Mouse (Mus musculus): ENCODE results near the gene Smo. TPM values are rescaled to one million over a fixed set of nuclear protein-coding genes. Genes with fewer than 3 reads are reported as not detected.

Smo gene
- polyA plus RNA-seq (2014; fragmentation: Illumina TruSeq; extraction: RNeasy Lipid Tissue Mini Kit (QIAGEN cat#74804); ENCODE audit: low read depth, low replicate concordance), result 17.9 TPM

GRCm38 (mm10) chr6:29735336-29735688 is at the start of gene Smo:
Gene Smo, plus strand, starts transcription at chr6:29735503.

GRCm38 (mm10) chr6:29693953-29694352 is 41.4 kb upstream of the Smo start, which contains the start of gene Tspan33:
Gene Tspan33, plus strand, starts transcription at chr6:29694222.

GRCm38 (mm10) chr6:29767813-29768660 is 32.7 kb downstream of the Smo start, which contains the start of gene Ahcyl2:
Gene Ahcyl2, plus strand, starts transcription at chr6:29768011.

Other genes starting within 250 kb of the Smo start
- gene Kcp, start 227.6 kb upstream of the Smo start, polyA plus RNA-seq (2014; fragmentation: Illumina TruSeq; extraction: RNeasy Lipid Tissue Mini Kit (QIAGEN cat#74804); ENCODE audit: low read depth, low replicate concordance), result not detected
- gene Irf5, start 208.9 kb upstream of the Smo start, polyA plus RNA-seq (2014; fragmentation: Illumina TruSeq; extraction: RNeasy Lipid Tissue Mini Kit (QIAGEN cat#74804); ENCODE audit: low read depth, low replicate concordance), result 0.93 TPM
- 66.2 TPM for gene Tnpo3, start 125.6 kb upstream of the Smo start, polyA plus RNA-seq (2014; fragmentation: Illumina TruSeq; extraction: RNeasy Lipid Tissue Mini Kit (QIAGEN cat#74804); ENCODE audit: low read depth, low replicate concordance)
- 0.29 TPM for gene Tspan33, start 41.3 kb upstream of the Smo start, polyA plus RNA-seq (2014; fragmentation: Illumina TruSeq; extraction: RNeasy Lipid Tissue Mini Kit (QIAGEN cat#74804); ENCODE audit: low read depth, low replicate concordance)
- gene Ahcyl2, start 32.5 kb downstream of the Smo start, polyA plus RNA-seq (2014; fragmentation: Illumina TruSeq; extraction: RNeasy Lipid Tissue Mini Kit (QIAGEN cat#74804); ENCODE audit: low read depth, low replicate concordance), result 305 TPM
- gene Strip2, start 181.5 kb downstream of the Smo start, polyA plus RNA-seq (2014; fragmentation: Illumina TruSeq; extraction: RNeasy Lipid Tissue Mini Kit (QIAGEN cat#74804); ENCODE audit: low read depth, low replicate concordance), result 2.8 TPM

All from adrenal gland, adult 10 weeks (tissue).